Mouse (Mus musculus) bone marrow macrophage, adult 2 months (primary cell): ENCODE data around the gene Tmem208.

Source experiments
- CTCF ChIP-seq: IDR thresholded peaks from 2 replicates; pipeline ENCODE4 v1.5.1; 2012; ENCODE audit warnings: low read depth, mild to moderate bottlenecking, low read length, moderate library complexity
- POLR2A ChIP-seq: IDR thresholded peaks from 2 replicates; pipeline ENCODE4 v1.6.1; 2012; ENCODE audit warnings: mild to moderate bottlenecking, low read depth, low read length, borderline replicate concordance

DNA sequence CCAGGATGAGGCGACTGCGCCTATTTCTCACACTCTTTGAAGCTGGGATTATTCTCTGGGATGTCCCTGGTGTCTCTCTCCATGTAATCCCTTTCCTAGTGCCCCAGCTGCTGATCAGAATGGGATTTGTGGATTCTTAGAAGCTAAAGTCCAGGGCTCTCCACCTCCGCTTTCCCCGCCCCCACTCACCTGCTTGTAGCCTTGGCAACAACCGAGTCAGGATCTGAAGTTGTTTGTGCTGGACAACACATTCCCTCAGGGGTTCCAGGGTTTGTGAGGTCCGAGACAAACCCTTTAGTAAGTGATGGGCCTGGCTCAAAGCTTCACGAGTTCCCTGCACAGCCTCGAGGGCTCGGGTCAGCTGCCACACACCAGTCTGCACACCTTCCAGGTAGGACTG lies 31.4 kb upstream of the Tmem208 start:
- TF ChIP-seq CTCF = no peak
- no peak for TF ChIP-seq POLR2A
